Mouse (Mus musculus): Measurements from ENCODE around the gene Madd. TPM values are rescaled to one million over a fixed set of nuclear protein-coding genes. Genes with fewer than 3 reads are reported as not detected.

Madd gene
- polyA plus RNA-seq (2015; fragmentation: Nextera tagmentation; extraction: Ambion mirVana) = 15.9 and 27.0 TPM in 2 replicates

DNA sequence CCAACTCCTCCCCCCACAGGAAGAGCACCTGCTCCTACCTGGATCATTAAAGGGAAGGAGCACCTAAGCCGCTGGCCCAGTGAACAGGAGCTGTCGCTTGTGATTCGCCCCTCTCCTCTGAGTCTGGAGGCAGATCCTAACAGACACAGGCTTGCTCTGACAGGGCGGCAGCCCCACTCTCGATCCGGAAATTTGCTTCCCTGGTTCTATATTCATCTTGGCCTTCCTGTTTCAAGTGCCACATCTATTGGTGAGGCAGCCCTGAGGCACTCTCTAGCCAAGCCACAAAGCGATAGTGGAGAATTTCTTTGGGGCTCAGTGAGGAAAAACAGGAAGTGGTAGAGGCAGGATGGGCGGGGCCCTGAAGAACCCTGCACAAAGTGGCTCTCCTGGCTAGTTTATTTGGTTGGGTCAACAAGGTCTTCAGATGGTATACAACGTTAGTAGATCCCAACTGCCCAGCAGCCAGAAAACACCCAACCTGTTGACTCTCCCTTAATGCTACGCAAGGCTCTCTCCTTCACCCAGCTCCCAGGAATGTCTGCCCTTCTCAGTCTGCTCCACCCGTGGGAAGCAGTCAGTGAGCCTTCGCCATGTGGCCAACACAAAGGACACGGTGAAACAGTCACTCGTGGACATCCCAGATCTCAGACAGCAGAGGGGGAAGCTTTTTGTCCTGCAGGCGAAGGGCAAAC is at the start of gene Madd:
Gene Madd, minus strand, starts transcription at position 127 of the 695 bp plus-strand sequence.
- peak; percentile 75 for DNase-seq (ENCODE audit: low spot score)

DNA sequence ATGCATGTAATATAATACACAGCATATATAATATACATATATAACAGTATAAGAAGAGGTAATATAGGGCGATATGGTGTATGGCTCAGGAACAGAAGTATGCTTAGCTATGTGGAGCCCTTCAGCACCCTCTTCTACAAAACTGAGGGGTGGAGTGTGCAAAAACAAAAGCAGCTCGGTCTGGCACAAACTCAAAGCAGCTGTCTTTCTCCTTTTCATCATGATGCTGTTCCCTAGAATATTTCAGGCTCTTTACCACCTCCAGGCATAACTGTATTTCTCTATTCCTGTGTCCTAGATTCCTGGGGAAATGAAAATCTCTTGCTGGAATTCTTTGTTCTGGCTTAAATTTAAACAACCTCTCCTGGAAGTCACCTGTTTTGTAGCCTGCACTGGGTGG is 46.1 kb upstream of the Madd start:
- no peak for DNase-seq (ENCODE audit: low spot score)

DNA sequence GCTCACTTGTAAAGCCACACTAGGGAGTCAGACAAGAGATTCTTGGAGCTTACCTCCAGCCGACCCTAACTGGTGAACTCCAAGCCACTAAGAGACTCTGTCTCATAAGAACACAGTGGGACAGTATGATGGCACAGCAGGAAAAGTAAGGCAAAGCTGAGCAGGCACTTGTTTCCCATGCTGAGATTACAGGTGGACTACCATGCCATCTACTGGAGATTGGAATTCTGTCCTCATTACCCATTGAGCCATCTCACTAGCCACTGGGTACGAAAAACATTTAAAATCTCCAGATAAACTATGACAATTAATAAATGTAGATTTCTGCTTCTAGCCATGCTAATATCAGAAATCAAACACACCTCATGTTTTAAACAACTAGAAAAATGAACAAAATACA is 40.0 kb upstream of the Madd start:
- no peak for DNase-seq (ENCODE audit: low spot score)

DNA sequence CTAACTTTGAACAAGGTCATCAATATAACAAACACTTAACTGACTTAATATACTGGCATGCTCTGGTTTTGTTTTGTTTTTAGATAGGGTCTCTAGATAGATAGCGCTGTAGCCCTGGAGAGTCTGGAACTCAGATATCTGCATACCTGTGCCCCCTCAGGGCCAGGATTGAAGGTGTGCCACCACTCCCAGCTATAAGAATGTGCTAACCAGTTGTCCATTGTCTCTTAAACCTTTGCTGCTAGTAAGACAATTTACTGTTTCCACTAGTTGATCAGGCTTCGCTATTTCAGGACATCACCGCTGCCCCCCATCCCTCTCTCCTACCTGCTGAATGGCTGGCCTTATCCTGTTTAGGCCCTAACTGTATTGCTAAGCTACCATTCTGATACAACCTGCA is 36.9 kb upstream of the Madd start:
- DNase-seq (ENCODE audit: low spot score) = no peak

DNA sequence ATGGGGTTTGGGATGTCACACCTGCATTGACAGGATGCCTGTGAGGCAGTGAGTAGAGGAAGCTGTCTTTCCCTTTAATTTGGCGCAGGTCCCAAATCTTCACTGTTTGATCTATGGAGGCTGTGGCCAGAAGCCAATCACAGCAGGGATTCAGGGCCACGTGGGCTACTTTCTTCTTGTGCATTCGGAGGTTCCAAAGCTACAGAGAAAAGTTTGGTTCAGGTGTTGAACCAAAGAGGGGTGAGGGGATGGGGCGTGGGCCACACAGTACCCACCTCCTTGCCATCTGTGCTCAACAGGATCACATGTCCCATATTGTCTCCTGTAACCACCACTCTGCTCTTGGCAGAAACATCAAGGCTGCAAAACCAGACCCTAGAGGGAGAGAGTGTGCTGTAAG is 33.4 kb upstream of the Madd start:
- peak; percentile 60 for DNase-seq (ENCODE audit: low spot score)

DNA sequence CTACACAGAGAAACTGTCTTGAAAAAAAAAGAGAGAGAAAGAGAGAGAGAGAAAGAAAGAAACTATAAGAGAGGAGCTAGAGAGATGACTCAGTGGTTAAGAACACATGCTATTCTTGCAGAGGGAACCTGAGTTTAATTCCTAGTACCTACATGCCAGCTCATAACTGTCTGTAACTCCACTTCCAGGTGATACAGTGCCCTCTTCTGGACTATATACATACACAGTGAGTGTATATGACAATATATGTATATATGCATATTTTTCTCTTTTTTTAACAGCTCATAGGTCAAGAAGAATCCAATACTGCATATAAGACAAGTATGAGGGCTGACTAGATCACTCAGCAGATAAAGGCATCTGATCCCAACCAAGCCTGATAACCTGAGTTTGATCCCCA is 29.7 kb upstream of the Madd start:
- DNase-seq (ENCODE audit: low spot score) = no peak

DNA sequence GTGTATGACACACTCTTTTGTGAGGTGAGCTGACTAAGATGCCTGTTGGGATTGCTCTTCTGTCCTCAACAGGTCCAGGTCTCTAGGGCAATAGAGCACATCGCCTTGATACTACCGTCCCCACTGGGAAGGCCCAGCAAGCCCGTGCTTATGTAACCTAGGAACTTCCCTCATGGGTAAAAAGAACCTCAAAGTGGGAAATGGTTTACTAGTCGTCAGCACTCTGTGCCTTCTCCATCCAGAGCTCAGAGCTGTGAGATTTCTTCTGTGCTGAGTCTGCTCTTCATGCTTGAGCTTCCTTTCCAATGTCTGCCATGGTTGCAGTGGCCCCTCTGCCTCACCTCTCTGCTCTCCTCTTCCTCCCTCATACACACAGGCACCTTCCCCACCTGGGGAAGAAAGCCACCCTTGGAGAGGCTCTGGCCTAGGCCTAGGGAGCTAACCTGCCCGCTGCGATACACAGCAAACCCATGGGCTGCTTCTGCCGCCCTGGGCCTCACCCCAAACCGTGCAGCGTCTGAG is 22.7 kb upstream of the Madd start:
- no peak for DNase-seq (ENCODE audit: low spot score)

DNA sequence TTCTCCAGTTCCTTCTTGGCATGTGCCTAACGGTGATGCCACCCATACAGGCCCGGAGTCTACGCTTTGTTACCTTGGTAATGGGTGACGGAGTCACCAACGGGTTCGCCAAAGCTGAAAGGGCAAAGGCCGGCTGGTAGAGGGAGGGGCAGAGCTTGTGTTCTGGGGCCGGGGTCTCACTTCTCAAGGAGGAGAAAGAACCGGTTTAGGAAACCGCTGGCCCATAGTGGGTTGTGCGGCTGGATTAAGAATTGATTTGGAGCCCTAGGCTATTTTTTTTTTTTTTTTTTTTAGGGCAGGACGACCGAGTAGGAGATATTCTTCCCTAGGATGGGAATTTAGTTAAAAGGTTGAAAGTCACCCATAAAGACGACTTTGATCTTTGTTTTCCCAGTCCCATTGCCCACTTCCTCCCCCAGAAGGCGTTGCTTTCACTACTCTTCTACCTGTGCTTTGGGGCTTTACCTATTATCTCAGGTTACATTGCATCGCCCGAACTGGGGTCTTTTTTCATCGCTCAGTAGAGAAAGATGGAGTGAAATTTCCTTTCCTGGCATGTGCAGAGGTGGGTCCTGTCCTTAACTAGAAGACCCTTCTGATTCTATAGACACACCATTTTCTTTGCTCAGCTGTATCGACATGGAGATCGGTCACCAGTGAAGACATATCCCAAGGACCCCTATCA is 19.5 kb upstream of the Madd start:
- DNase-seq (ENCODE audit: low spot score) = no peak

DNA sequence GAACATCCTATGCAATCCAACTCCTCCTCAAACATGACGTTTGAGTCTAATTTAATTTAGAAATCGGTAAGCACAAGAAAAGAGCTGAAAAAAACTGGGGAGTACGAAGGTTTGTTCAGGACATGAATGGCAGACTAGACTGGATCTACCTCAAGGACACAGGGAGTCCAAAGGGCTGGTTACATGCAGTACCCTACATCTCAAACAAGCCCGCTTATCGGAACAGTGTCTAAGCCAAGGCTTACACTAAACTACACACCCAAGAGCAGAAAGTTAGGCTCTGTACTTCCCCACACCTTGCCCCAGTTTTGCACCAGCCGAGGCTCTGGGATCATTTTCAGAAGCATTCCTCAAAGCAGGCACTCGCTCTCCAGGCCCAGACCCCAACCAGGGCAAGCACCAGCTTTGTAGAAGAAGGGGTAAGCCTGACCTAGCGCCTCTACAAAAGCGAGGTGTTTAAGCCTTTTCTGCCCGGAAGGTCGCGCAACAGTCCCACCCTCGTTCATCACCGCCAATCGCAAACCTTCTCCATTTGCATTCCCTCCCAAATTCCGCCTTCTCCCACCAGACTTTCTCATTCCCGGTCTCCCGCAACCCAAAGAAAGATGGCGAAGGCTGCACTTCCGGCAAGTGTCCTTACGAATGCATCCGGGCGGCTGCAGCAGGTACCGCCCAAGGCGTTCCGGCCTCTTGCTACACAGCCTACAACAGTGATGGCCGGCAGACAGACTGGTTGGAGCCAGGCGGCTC is 18.8 kb upstream of the Madd start, which contains the start of the genes Nr1h3 and Acp2:
Gene Nr1h3, minus strand, starts transcription at position 613 of the 750 bp plus-strand sequence.
Gene Acp2, plus strand, starts transcription at position 664 of the 750 bp plus-strand sequence.
- DNase-seq (ENCODE audit: low spot score) = peak; percentile 89

DNA sequence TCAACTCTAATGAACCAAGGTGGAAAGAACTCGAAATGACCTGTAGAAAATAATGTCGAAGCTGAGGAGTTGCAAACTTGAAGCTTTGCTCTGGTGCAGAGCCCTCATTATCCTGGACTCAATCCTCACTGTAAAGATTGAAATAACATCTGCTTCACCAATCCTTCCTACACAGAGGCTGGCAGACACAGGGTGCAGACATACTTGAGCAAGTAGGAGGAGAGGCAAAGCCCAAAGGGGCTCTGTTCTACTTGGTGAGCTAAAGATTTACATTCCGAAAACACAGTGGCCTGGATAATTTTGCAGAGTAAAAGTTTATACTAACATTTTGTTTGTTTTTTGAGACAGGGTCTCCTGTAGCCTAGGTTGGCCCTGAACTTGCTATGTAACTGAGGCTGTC is 15.3 kb upstream of the Madd start:
- no peak for DNase-seq (ENCODE audit: low spot score)

DNA sequence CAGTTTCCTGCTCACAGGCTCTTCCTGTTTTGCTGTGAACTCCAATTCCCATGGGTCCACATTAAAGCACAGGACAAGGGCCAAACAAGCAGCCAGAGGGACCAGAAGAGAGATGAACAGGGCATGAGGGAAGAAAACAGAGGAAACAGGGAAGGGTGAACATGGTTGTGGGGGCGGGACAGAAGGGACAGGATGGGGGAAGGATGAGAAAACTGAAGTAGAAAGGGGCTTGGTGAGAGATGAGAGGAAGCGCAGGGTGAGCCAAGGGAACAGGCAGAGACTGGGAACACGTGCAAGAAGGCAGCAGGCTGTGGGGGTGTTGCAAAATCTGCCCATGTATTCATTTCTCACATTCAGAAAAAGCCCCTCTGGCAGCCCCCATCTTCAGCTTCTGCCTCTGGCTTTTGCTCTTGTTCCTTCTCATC is 13.0 kb upstream of the Madd start:
- DNase-seq (ENCODE audit: low spot score) = no peak

DNA sequence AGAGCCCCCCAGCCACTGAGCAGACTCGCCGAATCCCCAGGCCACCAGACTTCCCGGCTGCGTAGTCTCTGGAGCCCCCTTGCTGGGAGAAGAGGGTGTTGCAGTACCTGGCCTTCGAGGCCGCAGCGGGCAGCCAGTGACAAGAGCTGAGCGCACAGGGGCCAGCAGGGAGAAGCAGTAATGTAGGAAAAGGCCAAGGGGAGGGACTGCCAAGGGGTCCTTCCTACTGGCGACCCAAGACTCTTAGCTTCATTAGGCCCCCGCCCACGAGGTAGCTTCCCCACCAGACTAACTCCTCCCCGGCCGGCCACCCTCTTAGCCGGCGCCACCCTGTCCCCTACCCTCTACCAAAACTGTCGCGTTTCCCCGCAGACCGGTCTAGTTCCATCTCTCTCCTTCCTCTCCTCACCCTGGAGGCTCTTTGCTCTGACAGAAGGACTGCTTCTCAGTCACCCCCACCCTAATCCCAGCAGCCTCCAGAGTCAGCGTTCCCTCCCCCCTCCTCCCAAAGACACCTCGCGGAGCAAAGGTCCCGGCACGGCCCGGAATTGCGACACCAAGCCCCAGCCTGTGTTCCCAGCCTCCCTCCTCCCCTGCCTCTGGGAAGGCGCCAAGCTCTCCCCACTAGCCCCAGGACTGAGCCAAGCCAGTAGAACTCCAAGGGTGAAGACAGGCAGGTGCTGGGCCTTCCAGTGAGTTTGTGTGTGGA is 11.1 kb upstream of the Madd start:
- DNase-seq (ENCODE audit: low spot score) = peak; percentile 66

DNA sequence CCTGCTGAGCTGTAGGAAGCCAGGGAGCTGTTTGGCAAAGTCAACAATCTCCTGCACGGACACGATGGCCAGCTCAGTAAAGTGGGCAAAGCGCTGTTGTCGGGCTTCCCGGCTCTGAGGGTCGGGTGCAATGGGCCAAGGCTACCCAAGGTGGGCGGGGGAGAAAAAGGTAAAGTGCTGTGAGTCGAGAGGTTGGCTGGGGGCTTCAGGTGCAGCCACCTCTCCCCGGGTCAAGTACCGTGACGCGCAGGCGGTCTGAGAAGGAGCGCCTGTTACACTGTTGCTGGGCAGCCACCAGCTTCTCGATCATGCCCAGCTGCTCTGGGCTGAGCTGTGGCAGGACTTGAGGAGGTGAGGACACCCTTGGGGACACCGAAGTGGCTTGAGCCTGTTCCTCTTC is 6.9 kb upstream of the Madd start:
- peak; percentile 9 for DNase-seq (ENCODE audit: low spot score)

DNA sequence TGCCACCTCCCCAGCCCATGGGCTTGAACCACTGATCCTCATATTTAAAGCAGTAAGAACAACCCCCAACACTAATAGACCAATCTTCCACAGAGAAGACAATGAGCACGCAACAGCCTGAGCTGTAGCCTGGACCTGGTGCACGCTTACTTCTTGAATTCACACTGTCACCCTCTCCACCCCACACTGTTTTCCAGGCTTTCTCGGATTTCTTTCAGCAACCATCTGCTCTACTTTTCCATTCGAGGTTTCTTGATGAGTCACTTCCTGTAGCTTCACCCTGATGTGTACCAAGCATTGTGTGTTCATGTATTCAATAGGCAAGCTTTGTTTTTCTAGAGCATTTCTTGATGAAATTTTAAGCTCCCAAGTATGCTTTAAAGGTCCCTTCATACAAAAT is 3.8 kb upstream of the Madd start:
- no peak for DNase-seq (ENCODE audit: low spot score)

DNA sequence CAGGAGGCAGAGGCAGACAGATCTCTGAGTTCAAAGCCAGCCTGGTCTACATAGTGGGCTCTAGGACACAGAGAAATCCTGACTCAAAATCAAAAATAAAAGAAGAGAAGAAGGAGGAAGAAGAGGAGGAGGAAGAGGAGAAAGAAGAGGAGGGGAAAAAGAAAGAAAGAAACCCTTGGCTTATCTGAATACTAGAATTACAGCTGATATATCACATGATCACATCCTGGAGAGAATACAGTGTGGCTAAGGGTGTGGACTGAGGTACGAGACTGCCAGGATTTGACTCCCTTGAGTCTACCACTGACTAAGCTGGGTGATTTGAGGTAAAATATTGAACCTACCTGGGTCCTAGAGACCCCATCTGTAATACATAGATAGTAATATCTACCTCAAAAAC is 2.6 kb upstream of the Madd start:
- no peak for DNase-seq (ENCODE audit: low spot score)

DNA sequence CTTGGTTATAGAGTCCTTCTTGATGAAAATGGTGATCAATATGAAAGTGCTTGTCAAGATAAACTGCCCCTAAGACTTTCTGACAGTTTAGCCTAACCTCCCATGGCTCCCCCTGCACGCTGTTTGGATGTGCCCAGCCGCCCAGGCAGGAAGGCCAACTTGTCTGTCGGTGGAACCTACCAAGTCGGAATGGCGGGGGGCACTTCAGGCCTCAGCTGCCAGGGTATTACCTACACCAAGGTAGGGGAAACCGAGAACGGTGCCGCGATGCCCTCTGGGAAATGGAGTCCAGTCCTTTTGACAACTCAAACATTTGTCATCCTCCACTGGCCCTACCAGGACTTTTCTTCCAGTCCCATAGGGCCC is 506 bp downstream of the Madd start:
- peak; percentile 98 for DNase-seq (ENCODE audit: low spot score)

DNA sequence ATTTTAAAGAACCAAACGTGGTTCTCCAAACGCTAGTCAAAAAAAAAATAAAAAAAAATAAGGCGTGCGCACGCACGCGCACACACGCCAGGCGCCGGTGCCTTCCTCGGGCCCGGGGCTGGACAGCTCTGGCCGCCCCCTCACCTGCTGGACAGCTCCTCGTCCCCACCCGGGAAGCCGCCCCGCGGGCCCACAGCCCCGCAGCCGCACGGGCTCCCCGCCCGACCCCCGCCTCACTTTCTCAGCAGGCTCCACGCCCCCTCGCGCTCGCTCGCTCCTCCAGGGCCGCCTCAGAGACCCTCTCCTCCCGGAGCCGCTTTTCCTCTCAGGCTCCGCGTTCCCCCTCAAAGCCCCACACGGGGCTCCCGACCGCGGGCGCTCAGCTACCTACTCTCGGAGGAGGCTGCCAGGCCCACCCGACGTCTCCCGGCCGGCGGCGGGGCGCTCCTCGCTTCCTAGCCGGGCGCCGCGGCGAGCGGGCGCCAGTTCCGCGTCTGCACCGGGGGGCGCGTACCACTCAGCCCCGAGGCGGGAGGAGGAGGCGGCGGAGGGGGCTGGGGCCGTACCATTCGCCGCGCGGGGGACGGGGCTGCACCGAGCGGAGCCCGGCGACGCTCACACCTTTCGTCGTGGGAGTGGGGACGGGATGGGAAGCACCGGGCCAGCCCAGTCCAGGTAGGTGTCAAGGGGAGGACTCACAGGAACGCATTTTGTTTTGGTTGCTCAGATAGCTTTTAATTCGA is 1.1 kb downstream of the Madd start:
- peak; percentile 90 for DNase-seq (ENCODE audit: low spot score)

DNA sequence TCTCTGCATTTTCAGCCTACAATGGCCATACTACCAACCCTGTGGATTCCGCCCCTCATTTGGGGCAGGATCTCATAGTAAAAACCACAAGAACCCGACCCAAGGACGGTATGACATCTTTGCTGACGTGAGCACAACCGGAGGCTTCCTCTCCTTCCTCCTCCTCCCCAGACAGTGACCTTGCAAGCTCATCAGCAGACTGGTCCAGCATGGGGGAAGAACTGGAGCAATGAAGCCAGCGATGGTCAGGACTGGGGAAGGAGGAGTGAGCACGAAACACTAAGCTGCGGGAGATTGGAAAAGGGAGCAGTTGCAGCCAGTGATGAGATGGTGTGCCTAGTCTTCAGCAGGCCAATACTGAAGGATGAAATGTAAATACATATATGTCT is 1.6 kb downstream of the Madd start:
- peak; percentile 33 for DNase-seq (ENCODE audit: low spot score)

DNA sequence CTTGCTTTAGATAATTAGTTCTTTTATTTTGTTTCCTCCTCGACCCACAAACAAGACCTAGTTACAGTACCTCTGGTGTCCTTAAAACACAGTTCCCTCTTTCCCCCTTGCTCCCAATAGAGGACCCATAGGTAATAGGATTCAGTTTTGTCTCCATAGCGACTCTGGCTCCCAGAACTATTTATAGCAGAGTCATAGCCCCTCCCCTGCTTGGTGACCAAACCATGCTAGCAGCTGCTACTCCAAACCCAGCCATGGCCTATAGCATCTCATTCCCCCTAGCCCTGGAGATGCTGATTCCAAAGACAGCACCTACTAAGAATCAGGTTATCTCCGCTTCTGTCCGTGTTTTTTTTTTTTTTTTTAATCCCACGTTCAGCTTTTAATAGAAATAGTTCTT is 2.9 kb downstream of the Madd start:
- DNase-seq (ENCODE audit: low spot score) = no peak

DNA sequence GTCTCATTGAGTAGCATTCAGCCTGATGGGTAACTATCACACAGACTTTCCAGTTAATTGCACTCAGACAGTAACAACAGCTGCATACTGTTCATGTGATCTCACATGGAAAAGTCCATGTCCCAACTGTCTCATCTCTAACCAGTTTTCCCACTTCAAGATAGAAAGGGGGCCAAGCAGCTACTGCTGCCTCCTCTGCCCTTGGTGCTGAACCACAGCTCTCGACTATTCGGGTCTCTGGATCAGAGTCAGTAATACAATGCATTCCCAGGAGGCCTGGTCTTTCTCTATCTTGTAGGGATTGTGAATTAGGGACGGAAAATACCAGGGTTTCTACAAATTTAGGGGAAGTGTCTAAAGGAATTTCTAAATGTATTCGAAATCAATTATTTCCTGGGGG is 3.8 kb downstream of the Madd start:
- DNase-seq (ENCODE audit: low spot score) = no peak

DNA sequence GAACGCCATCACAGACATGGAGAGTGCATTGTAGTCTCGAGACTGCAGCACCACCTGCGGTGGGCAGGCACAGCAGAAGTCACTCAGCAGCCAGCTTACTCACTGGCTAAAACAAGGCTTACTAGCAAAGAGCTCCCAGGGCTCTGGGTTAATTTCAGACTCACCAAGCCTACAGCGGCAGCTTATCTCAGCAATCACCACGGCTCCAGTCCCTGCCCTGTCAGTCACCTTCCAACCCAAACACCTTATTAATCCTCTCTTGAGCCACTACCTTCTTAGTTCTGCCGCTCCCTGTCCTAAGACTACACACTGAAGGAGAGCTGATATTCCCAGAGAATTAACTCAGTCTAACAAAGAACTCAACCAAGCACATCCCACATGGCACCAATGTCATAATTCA is 7.4 kb downstream of the Madd start:
- no peak for DNase-seq (ENCODE audit: low spot score)
